Mouse (Mus musculus): Measurements from ENCODE around the gene Taf12. TPM values are rescaled to one million over a fixed set of nuclear protein-coding genes. Genes with fewer than 3 reads are reported as not detected.

Taf12 gene
- polyA plus RNA-seq, 1 experiment from 2014 or later = 43.8 TPM

Other genes starting within 250 kb of the Taf12 start
- gene Gm10300, start 199.7 kb upstream of the Taf12 start, polyA plus RNA-seq (2015; fragmentation: Nextera tagmentation; extraction: Ambion mirVana) = not detected in 2 replicates
- gene Epb41, start 199.1 kb upstream of the Taf12 start, polyA plus RNA-seq (2015; fragmentation: Nextera tagmentation; extraction: Ambion mirVana) = 74.1 and 91.8 TPM in 2 replicates
- gene Oprd1, start 129.9 kb upstream of the Taf12 start, polyA plus RNA-seq (2015; fragmentation: Nextera tagmentation; extraction: Ambion mirVana) = 0.30 TPM in 1 of 2 replicates, not detected in the other
- 154 and 171 TPM in 2 replicates for gene Ythdf2, start 62.1 kb upstream of the Taf12 start, polyA plus RNA-seq (2015; fragmentation: Nextera tagmentation; extraction: Ambion mirVana)
- 44.3 and 55.3 TPM in 2 replicates for gene Gmeb1, start 12.8 kb upstream of the Taf12 start, polyA plus RNA-seq (2015; fragmentation: Nextera tagmentation; extraction: Ambion mirVana)
- gene Rab42, start 29.0 kb downstream of the Taf12 start, polyA plus RNA-seq (2015; fragmentation: Nextera tagmentation; extraction: Ambion mirVana) = 0.80 and 1.4 TPM in 2 replicates
- gene Trnau1ap, start 55.2 kb downstream of the Taf12 start, polyA plus RNA-seq (2015; fragmentation: Nextera tagmentation; extraction: Ambion mirVana) = 81.9 and 86.4 TPM in 2 replicates
- gene Rcc1, start 79.2 kb downstream of the Taf12 start, polyA plus RNA-seq (2015; fragmentation: Nextera tagmentation; extraction: Ambion mirVana) = 51.3 and 52.3 TPM in 2 replicates
- 9.7 and 11.6 TPM in 2 replicates for gene Phactr4, start 148.1 kb downstream of the Taf12 start, polyA plus RNA-seq (2015; fragmentation: Nextera tagmentation; extraction: Ambion mirVana)
- 20.4 and 23.5 TPM in 2 replicates for gene Med18, start 189.5 kb downstream of the Taf12 start, polyA plus RNA-seq (2015; fragmentation: Nextera tagmentation; extraction: Ambion mirVana)
- gene Sesn2, start 236.1 kb downstream of the Taf12 start, polyA plus RNA-seq (2015; fragmentation: Nextera tagmentation; extraction: Ambion mirVana) = 6.1 and 8.3 TPM in 2 replicates

Data from forebrain, embryonic 16.5 days (tissue).